In genomic region chr12:100725458-100725786, GRCm38 (mm10) we compare ENCODE assay signal across 8 mouse cellular contexts. TPM values are rescaled to one million over a fixed set of nuclear protein-coding genes. Genes with fewer than 3 reads are reported as not detected.
A peak's percentile ranks its signal among the peaks of the same experiment; 100 is the strongest.
DNase-seq lines count a peak whose midpoint lies in the region; ATAC-seq and TF ChIP-seq lines count a peak whose summit lies in the region.

No protein-coding gene starts in this region.

- H3K4me3 ChIP-seq in kidney, adult 2 months (ENCODE audit: insufficient read depth, low read depth, low read length), result peak overlapping the region; percentile 35
- H3K4me3 ChIP-seq in bone marrow macrophage, adult 2 months (ENCODE audit: insufficient read depth, low read length), result peak overlapping the region; percentile 46
- H3K4me3 ChIP-seq in hindbrain, embryonic 14.5 days (replicated peaks; ENCODE audit: low read length), result peak overlapping the region; percentile 30
- H3K4me3 ChIP-seq in midbrain, embryonic 14.5 days (replicated peaks; ENCODE audit: low read depth, low read length), result peak overlapping the region; percentile 71

- H3K27ac ChIP-seq in kidney, adult 2 months (ENCODE audit: insufficient read depth, low read depth, low read length), result no peak overlapping the region
- H3K27ac ChIP-seq in bone marrow macrophage, adult 2 months (ENCODE audit: insufficient read depth, low read depth, low read length), result peak overlapping the region; percentile 9; the same call in 1 of the 2 replicates
- H3K27ac ChIP-seq in hindbrain, embryonic 14.5 days, result no peak overlapping the region
- peak overlapping the region; percentile 21; the same call in 1 of the 2 replicates for H3K27ac ChIP-seq in midbrain, embryonic 14.5 days (replicated peaks; ENCODE audit: low read depth, low read length)

- intact Hi-C loops in left cerebral cortex, postnatal 10 days (cut with DNase I), result no loop called here

- 0 out of 2 replicates have a peak, but pooled peaks cover 3% of the 10 kb centered on the region for H3K4me1 ChIP-seq in kidney, adult 2 months (ENCODE audit: control insufficient read depth, insufficient read depth, low read length)
- peaks cover 22% of the 10 kb centered on the region for H3K4me1 ChIP-seq in bone marrow macrophage, adult 2 months (ENCODE audit: control insufficient read depth, insufficient read depth, low read length)
- peaks cover 16% of the 10 kb centered on the region for H3K4me1 ChIP-seq in hindbrain, embryonic 14.5 days (replicated peaks; ENCODE audit: control insufficient read depth, insufficient read depth, low read length)
- peaks cover 11% of the 10 kb centered on the region for H3K4me1 ChIP-seq in midbrain, embryonic 14.5 days (ENCODE audit: control insufficient read depth, insufficient read depth, low read length)

- H3K4me2 ChIP-seq in hindbrain, embryonic 14.5 days (replicated peaks), result peak overlapping the region; percentile 60
- H3K4me2 ChIP-seq in midbrain, embryonic 14.5 days (ENCODE audit: low read length), result peak overlapping the region; percentile 63

- 3% methylated on average over 17 of the region's 17 CpGs for WGBS in kidney, adult 2 months
- 5% methylated on average over 17 of the region's 17 CpGs for WGBS in hindbrain, embryonic 14.5 days
- WGBS in midbrain, embryonic 14.5 days, result 5% methylated on average over 17 of the region's 17 CpGs

- DNase-seq in kidney, adult 2 months, result no peak
- no peak for DNase-seq in kidney, adult 9 months
- DNase-seq in hindbrain, embryonic 14.5 days (ENCODE audit: low spot score), result no peak
- DNase-seq in midbrain, embryonic 14.5 days, result no peak
- no peak for DNase-seq in embryo, embryonic 10 days (ENCODE audit: low spot score)
- DNase-seq in left cerebral cortex, postnatal 10 days (ENCODE audit: extremely low spot score in 1 of 2, low spot score in 2 of 2), result no peak
- DNase-seq in kidney, postnatal 10 days, result no peak

- ATAC-seq in hindbrain, embryonic 14.5 days (ENCODE audit: low FRiP score), result no peak
- ATAC-seq in midbrain, embryonic 14.5 days (ENCODE audit: low FRiP score, low TSS enrichment), result no peak

- H3K9me3 ChIP-seq in hindbrain, embryonic 14.5 days (ENCODE audit: control insufficient read depth, low read length), result no peaks in the 10 kb centered on the region
- no peaks in the 10 kb centered on the region for H3K9me3 ChIP-seq in midbrain, embryonic 14.5 days (ENCODE audit: control insufficient read depth, low read length)

- H3K9ac ChIP-seq in hindbrain, embryonic 14.5 days, result peak overlapping the region; percentile 36
- H3K9ac ChIP-seq in midbrain, embryonic 14.5 days (replicated peaks; ENCODE audit: low read length), result peak overlapping the region; percentile 7; the same call in 1 of the 2 replicates

- no peaks in the 10 kb centered on the region for H3K36me3 ChIP-seq in kidney, adult 2 months (ENCODE audit: control insufficient read depth, insufficient read depth, low read length)
- no peaks in the 10 kb centered on the region for H3K36me3 ChIP-seq in hindbrain, embryonic 14.5 days (replicated peaks; ENCODE audit: control insufficient read depth, insufficient read depth)
- no peaks in the 10 kb centered on the region for H3K36me3 ChIP-seq in midbrain, embryonic 14.5 days (ENCODE audit: control insufficient read depth, insufficient read depth, low read length)

- TF ChIP-seq POLR2A in kidney, adult 2 months (IDR thresholded peaks at IDR 0.05; ENCODE audit: low read depth, low read length), result no peak
- TF ChIP-seq POLR2A in bone marrow macrophage, adult 2 months (IDR thresholded peaks at IDR 0.05; ENCODE audit: borderline replicate concordance, low read depth, low read length), result no peak

- no peak for TF ChIP-seq CTCF in kidney, adult 2 months (conservative IDR thresholded peaks at IDR 0.05; ENCODE audit: insufficient read depth, insufficient read length, low read depth, low read length)
- TF ChIP-seq CTCF in bone marrow macrophage, adult 2 months (IDR thresholded peaks at IDR 0.05; ENCODE audit: low read depth, low read length), result no peak

- no peaks in the 10 kb centered on the region for H3K27me3 ChIP-seq in kidney, adult 2 months (replicated peaks; ENCODE audit: control insufficient read depth, insufficient read depth, low read length)
- H3K27me3 ChIP-seq in hindbrain, embryonic 14.5 days (ENCODE audit: control insufficient read depth, insufficient read depth, low read length), result no peaks in the 10 kb centered on the region
- no peaks in the 10 kb centered on the region for H3K27me3 ChIP-seq in midbrain, embryonic 14.5 days (ENCODE audit: control insufficient read depth, insufficient read depth, low read length)

RNA-seq across cellular contexts. Expression of gene Rps6ka5, which starts 1.4 kb away (rescaled TPM):
- 1.1 TPM in 2 replicates for polyA plus RNA-seq in kidney, adult 2 months (2012; rRNA removed)
- polyA plus RNA-seq in bone marrow macrophage, adult 2 months (2012; ENCODE audit: insufficient read depth, insufficient read length, missing spikeins), result 13.7 and 15.0 TPM in 2 replicates
- 6.3 and 7.2 TPM in 2 replicates for polyA plus RNA-seq in hindbrain, embryonic 14.5 days (2014; fragmentation: Nextera tagmentation; extraction: Ambion mirVana)
- 7.0 and 7.9 TPM in 2 replicates for polyA plus RNA-seq in midbrain, embryonic 14.5 days (2014; fragmentation: Nextera tagmentation; extraction: Ambion mirVana)
- total RNA-seq in left cerebral cortex, postnatal 10 days (2021), result 10 to 100 TPM; 16.8 to 20.9 TPM

RNA-seq across cellular contexts. Expression of gene Dglucy, which starts 53.4 kb away (rescaled TPM):
- polyA plus RNA-seq in kidney, adult 2 months (2012; rRNA removed), result 88.1 and 90.1 TPM in 2 replicates
- polyA plus RNA-seq in bone marrow macrophage, adult 2 months (2012; ENCODE audit: insufficient read depth, insufficient read length, missing spikeins), result 30.9 and 34.1 TPM in 2 replicates
- polyA plus RNA-seq in hindbrain, embryonic 14.5 days (2014; fragmentation: Nextera tagmentation; extraction: Ambion mirVana), result 3.2 and 3.6 TPM in 2 replicates
- 1.7 and 1.9 TPM in 2 replicates for polyA plus RNA-seq in midbrain, embryonic 14.5 days (2014; fragmentation: Nextera tagmentation; extraction: Ambion mirVana)
- total RNA-seq in left cerebral cortex, postnatal 10 days (2021), result 1 to 10 TPM; 5.5 to 7.3 TPM

Comparison
In these comparisons a context has a peak if more than half of its experiments do, and no peak if none do; other contexts are left out.
1. H3K27ac ChIP-seq: peak in bone marrow macrophage, adult 2 months (single experiment) and midbrain, embryonic 14.5 days (single experiment); none in kidney, adult 2 months (single experiment) and hindbrain, embryonic 14.5 days (single experiment).
2. Peak in every context shown above with its lines, with median percentiles within 50 percentile points of each other: H3K4me3 ChIP-seq.